Mouse (Mus musculus) testis, adult 2 months (tissue): ENCODE data around the gene Sept8. TPM values are rescaled to one million over a fixed set of nuclear protein-coding genes. Genes with fewer than 3 reads are reported as not detected.

Source experiments
- H3K27ac ChIP-seq: fragments of 200-500 bp; 2 replicates; pipeline ENCODE4 v1.5.1; 2012; ENCODE audit warnings: low read depth, low read length; ENCODE audit not compliant: control insufficient read depth, insufficient read depth
- H3K27me3 ChIP-seq: fragments of 200-500 bp; 2 replicates; pipeline ENCODE4 v1.6.1; 2012; ENCODE audit warnings: mild to moderate bottlenecking, low read length, moderate library complexity; ENCODE audit not compliant: control insufficient read depth, insufficient read depth
- H3K36me3 ChIP-seq: fragments of 200-500 bp; 2 replicates; pipeline ENCODE4 v1.6.1; 2012; ENCODE audit warnings: mild to moderate bottlenecking, low read length; ENCODE audit not compliant: control insufficient read depth, insufficient read depth
- H3K4me1 ChIP-seq: fragments of 200-500 bp; 2 replicates; pipeline ENCODE4 v1.6.1; 2012; ENCODE audit warnings: low read length; ENCODE audit not compliant: control insufficient read depth, insufficient read depth
- H3K4me3 ChIP-seq: fragments of 200-500 bp; 2 replicates; pipeline ENCODE4 v1.5.1; 2012; ENCODE audit warnings: low read depth, mild to moderate bottlenecking, low read length, moderate library complexity, mixed read lengths; ENCODE audit not compliant: control insufficient read depth
- CTCF ChIP-seq: fragments of 200-500 bp; IDR thresholded peaks from 2 replicates; pipeline ENCODE4 v1.5.1; 2012; ENCODE audit warnings: low read depth, mild to moderate bottlenecking, inconsistent platforms, low read length, moderate library complexity; ENCODE audit not compliant: control insufficient read depth, insufficient read depth, insufficient replicate concordance
- POLR2A ChIP-seq: fragments of 200-500 bp; IDR thresholded peaks from 2 replicates; pipeline ENCODE4 v1.6.1; 2012; ENCODE audit warnings: low read depth, mild to moderate bottlenecking, inconsistent platforms, low read length, moderate library complexity; ENCODE audit not compliant: control insufficient read depth
- polyA plus RNA-seq: library from polyadenylated mRNA; depleted of rRNA; stranded (reverse); fragments of >200 nt; gene quantifications from 2 replicates; pipeline ENCODE4 v1.2.3, GENCODE M21; 2012

The Sept8 gene
- polyA plus RNA-seq, 1 experiment, result 3.2 TPM

- TF ChIP-seq CTCF, result no peak
- TF ChIP-seq POLR2A, result no peak
- Histone ChIP-seq H3K27me3 (no peaks in the 10 kb centered on the region), H3K36me3 (no peaks in the 10 kb centered on the region), H3K4me1 (peaks cover 18% of the 10 kb centered on the region), H3K4me3 (no peak overlapping the region), H3K27ac (no peak overlapping the region; the same call in 1 of the 2 replicates)
Measured at GRCm38 (mm10) chr11:53521821-53522131, 2.7 kb downstream of the Sept8 start.

GRCm38 (mm10) chr11:53522362-53522761, 3.3 kb downstream of the Sept8 start:
- TF ChIP-seq POLR2A (no peak), CTCF (no peak)
- no peak overlapping the region for H3K4me3 ChIP-seq
- no peak overlapping the region for H3K27ac ChIP-seq
- peaks cover 18% of the 10 kb centered on the region for H3K4me1 ChIP-seq
- no peaks in the 10 kb centered on the region for H3K27me3 ChIP-seq
- H3K36me3 ChIP-seq, result no peaks in the 10 kb centered on the region

GRCm38 (mm10) chr11:53522930-53523329, 3.9 kb downstream of the Sept8 start:
- Histone ChIP-seq H3K4me3 (no peak overlapping the region), H3K4me1 (peaks cover 18% of the 10 kb centered on the region), H3K36me3 (no peaks in the 10 kb centered on the region), H3K27me3 (no peaks in the 10 kb centered on the region), H3K27ac (no peak overlapping the region)
- TF ChIP-seq CTCF, result no peak
- no peak for TF ChIP-seq POLR2A

GRCm38 (mm10) chr11:53523545-53524405, 4.7 kb downstream of the Sept8 start:
- Histone ChIP-seq H3K36me3 (no peaks in the 10 kb centered on the region), H3K27ac (no peak overlapping the region), H3K4me3 (no peak overlapping the region), H3K27me3 (no peaks in the 10 kb centered on the region), H3K4me1 (peaks cover 18% of the 10 kb centered on the region)
- TF ChIP-seq CTCF, result no peak
- no peak for TF ChIP-seq POLR2A

GRCm38 (mm10) chr11:53524905-53525304, 5.8 kb downstream of the Sept8 start:
- Histone ChIP-seq H3K36me3 (no peaks in the 10 kb centered on the region), H3K4me3 (no peak overlapping the region), H3K27ac (no peak overlapping the region), H3K4me1 (peaks cover 18% of the 10 kb centered on the region), H3K27me3 (no peaks in the 10 kb centered on the region)
- TF ChIP-seq POLR2A, result no peak
- peak; percentile 58; the same call in 1 of the 2 replicates for TF ChIP-seq CTCF

- Histone ChIP-seq H3K27me3 (no peaks in the 10 kb centered on the region), H3K36me3 (no peaks in the 10 kb centered on the region), H3K4me3 (no peak overlapping the region), H3K4me1 (peaks cover 14% of the 10 kb centered on the region), H3K27ac (no peak overlapping the region)
- no peak for TF ChIP-seq POLR2A
Measured at GRCm38 (mm10) chr11:53525461-53525860, 6.4 kb downstream of the Sept8 start.

GRCm38 (mm10) chr11:53528397-53529252, 9.6 kb downstream of the Sept8 start:
- H3K36me3 ChIP-seq, result no peaks in the 10 kb centered on the region
- no peak for TF ChIP-seq CTCF
- TF ChIP-seq POLR2A, result no peak
- H3K4me1 ChIP-seq, result peaks cover 14% of the 10 kb centered on the region
- H3K4me3 ChIP-seq, result no peak overlapping the region
- no peak overlapping the region for H3K27ac ChIP-seq
- no peaks in the 10 kb centered on the region for H3K27me3 ChIP-seq
